Mouse (Mus musculus): Measurements from ENCODE around the gene Cbx3.

Cbx3 gene

DNA sequence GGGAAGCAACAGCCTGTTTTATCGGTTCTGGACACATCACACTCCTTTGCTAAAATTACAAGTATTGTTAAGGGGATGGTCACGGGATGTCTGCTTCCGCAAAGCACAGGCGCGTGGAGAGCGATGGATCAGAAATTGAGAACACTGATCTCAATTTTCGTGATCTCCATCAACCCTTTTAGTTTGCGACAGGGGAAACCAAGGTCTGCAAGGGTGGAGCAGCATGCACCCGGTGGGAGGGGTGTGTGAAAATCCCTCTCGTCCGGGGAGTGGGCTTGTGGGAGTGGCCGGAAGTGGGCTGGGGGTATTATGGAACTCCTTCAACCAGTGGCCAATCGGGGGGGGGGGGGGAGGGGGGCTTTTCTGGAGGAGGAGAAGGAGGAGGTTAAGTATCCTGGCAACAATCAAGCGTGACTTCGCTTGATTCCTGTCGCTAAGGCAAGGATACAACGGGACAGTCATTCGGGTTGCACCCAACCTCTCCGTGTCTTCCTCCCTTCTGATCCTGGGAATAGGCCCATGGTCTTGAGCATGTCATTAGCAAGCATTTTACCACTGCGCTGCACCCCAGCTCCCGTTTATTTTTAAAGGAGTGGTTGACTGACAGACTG, 54.3 kb downstream of the Cbx3 start:
- peak; percentile 67 for DNase-seq (ENCODE audit: low read depth, low spot score)

DNA sequence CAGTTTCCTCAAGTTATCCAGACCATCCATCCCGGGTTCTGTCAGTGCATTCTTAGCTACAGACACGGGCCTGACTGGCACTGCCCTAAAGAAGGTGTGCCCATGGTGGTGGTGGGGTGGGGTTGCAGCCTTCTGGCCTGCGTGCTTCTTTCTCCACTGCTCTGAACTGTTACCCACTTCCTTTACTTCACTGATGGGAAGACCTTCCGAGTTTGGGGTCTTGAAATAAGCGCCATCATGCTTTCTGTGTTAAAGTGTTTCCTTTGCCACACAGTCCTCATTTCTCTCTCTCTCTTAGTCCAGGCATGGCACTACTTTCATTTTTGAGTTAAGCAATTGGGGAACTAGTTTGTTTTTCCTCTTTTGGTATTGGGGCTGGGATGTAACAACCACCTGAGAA, 54.8 kb downstream of the Cbx3 start:
- DNase-seq (ENCODE audit: low read depth, low spot score): no peak

DNA sequence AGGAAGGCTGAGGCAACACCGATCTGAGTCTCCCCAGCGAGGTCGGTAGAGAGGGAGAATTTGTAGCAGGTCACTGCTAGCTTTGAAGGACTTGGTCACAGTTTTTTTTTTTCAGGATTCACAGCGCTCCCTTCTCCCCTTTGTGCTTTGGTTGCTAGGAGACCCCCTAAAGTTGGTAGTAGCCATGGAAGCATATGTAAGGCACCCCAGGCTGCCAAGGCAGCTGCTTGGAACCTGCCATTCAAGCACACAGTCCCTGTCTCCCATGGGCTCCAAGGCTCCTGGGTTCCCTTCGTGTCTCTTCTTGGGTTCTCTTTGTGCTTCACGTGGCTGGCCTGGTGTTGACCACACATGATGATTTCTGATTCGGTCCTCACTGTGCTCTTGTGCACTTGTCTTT, 59.3 kb downstream of the Cbx3 start:
- DNase-seq (ENCODE audit: low read depth, low spot score): no peak
